8 mouse cellular contexts compared by ENCODE assay signal in the genomic region with DNA sequence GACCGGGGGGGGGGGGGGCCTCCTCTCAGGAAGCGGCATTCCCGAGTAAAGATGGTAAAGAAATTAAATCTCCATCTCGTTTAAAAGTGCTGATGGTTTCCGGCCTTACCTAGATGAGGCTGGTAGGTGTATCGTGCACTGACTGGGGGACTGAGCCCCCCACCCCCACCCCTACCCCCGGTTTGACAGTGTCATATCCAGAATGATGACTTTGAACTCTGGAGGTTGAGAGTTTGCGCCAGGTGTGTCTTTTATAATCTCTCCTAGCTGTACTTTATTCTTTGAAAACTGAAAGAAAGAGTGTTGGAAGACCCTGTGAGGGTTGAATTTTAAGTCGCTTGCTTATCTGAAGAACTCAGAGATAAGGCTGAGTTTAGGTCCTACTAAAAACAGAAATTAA. TPM values are rescaled to one million over a fixed set of nuclear protein-coding genes. Genes with fewer than 3 reads are reported as not detected.
DNase-seq lines count a peak whose midpoint lies in the region; ATAC-seq and TF ChIP-seq lines count a peak whose summit lies in the region.

No protein-coding gene starts in this region.

- DNase-seq in kidney, postnatal 0 days (ENCODE audit: low spot score): no peak
- DNase-seq in kidney, adult 9 months: no peak
- no peak for DNase-seq in urinary bladder, postnatal 14 days (ENCODE audit: low spot score)
- no peak for DNase-seq in embryo, embryonic 10 days (ENCODE audit: low spot score)

- peak overlapping the region; percentile 70 for H3K9ac ChIP-seq in kidney, postnatal 0 days (ENCODE audit: low read depth, low read length)
- H3K9ac ChIP-seq in hindbrain, embryonic 15.5 days: peak overlapping the region; percentile 69
- peak overlapping the region; percentile 79 for H3K9ac ChIP-seq in midbrain, embryonic 16.5 days (ENCODE audit: low read depth, low read length)

- ATAC-seq in kidney, postnatal 0 days (replicated peaks; ENCODE audit: low FRiP score, low read depth): peak; percentile 54
- no peak for ATAC-seq in hindbrain, embryonic 15.5 days (ENCODE audit: low FRiP score, low read depth)
- peak; percentile 79 for ATAC-seq in midbrain, embryonic 16.5 days
- no peak for ATAC-seq in monocyte, adult 5-6 weeks (replicated peaks; ENCODE audit: insufficient number of reproducible peaks, low FRiP score, low TSS enrichment, poor library complexity, severe bottlenecking)

- H3K4me2 ChIP-seq in kidney, postnatal 0 days (ENCODE audit: low read length): peak overlapping the region; percentile 73
- H3K4me2 ChIP-seq in hindbrain, embryonic 15.5 days: peak overlapping the region; percentile 60
- peak overlapping the region; percentile 68 for H3K4me2 ChIP-seq in midbrain, embryonic 16.5 days (ENCODE audit: low read length)

- no peak for TF ChIP-seq CTCF in kidney, postnatal 0 days (IDR thresholded peaks at IDR 0.05; ENCODE audit: low read depth)

- 0 out of 2 replicates have a peak, but pooled peaks cover 11% of the 10 kb centered on the region for H3K36me3 ChIP-seq in kidney, postnatal 0 days (ENCODE audit: insufficient read depth, low read length)
- peaks cover 13% of the 10 kb centered on the region for H3K36me3 ChIP-seq in hindbrain, embryonic 15.5 days
- no peaks in the 10 kb centered on the region for H3K36me3 ChIP-seq in midbrain, embryonic 16.5 days (ENCODE audit: control insufficient read depth, insufficient read depth, low read length)

- no peaks in the 10 kb centered on the region; the same call in 1 of the 2 replicates for H3K4me1 ChIP-seq in kidney, postnatal 0 days (replicated peaks; ENCODE audit: insufficient read depth, low read length)
- peaks cover 4% of the 10 kb centered on the region for H3K4me1 ChIP-seq in brown adipose tissue, adult 24 weeks (ENCODE audit: control insufficient read depth, insufficient read depth, insufficient read length, low read length)
- peaks cover 15% of the 10 kb centered on the region for H3K4me1 ChIP-seq in hindbrain, embryonic 15.5 days (replicated peaks)
- H3K4me1 ChIP-seq in midbrain, embryonic 16.5 days (ENCODE audit: control insufficient read depth, insufficient read depth, low read length): peaks cover 11% of the 10 kb centered on the region; the same call in 1 of the 2 replicates

- H3K27ac ChIP-seq in kidney, postnatal 0 days: peak overlapping the region; percentile 70; the same call in 1 of the 2 replicates
- H3K27ac ChIP-seq in brown adipose tissue, adult 24 weeks (replicated peaks; ENCODE audit: low read depth, low read length): no peak overlapping the region
- peak overlapping the region; percentile 64; the same call in 1 of the 2 replicates for H3K27ac ChIP-seq in hindbrain, embryonic 15.5 days (replicated peaks)
- peak overlapping the region; percentile 62; the same call in 1 of the 2 replicates for H3K27ac ChIP-seq in midbrain, embryonic 16.5 days (ENCODE audit: low read length)

- H3K27me3 ChIP-seq in kidney, postnatal 0 days (ENCODE audit: insufficient read depth, low read length): no peaks in the 10 kb centered on the region
- no peaks in the 10 kb centered on the region for H3K27me3 ChIP-seq in hindbrain, embryonic 15.5 days
- H3K27me3 ChIP-seq in midbrain, embryonic 16.5 days (ENCODE audit: control insufficient read depth, insufficient read depth, low read depth, low read length): no peaks in the 10 kb centered on the region

- no peaks in the 10 kb centered on the region for H3K9me3 ChIP-seq in kidney, postnatal 0 days (replicated peaks; ENCODE audit: low read length)
- no peaks in the 10 kb centered on the region for H3K9me3 ChIP-seq in hindbrain, embryonic 15.5 days
- no peaks in the 10 kb centered on the region for H3K9me3 ChIP-seq in midbrain, embryonic 16.5 days (replicated peaks; ENCODE audit: control insufficient read depth, low read length, poor library complexity, severe bottlenecking)

- H3K4me3 ChIP-seq in kidney, postnatal 0 days (replicated peaks; ENCODE audit: low read depth, low read length): peak overlapping the region; percentile 62
- peak overlapping the region; percentile 86 for H3K4me3 ChIP-seq in brown adipose tissue, adult 24 weeks (ENCODE audit: insufficient read depth, low read depth, low read length)
- H3K4me3 ChIP-seq in hindbrain, embryonic 15.5 days: peak overlapping the region; percentile 77
- peak overlapping the region; percentile 72 for H3K4me3 ChIP-seq in midbrain, embryonic 16.5 days (ENCODE audit: low read depth, low read length)

- 8% methylated on average over 9 of the region's 9 CpGs for WGBS in kidney, postnatal 0 days
- 16% methylated on average over 9 of the region's 9 CpGs for WGBS in hindbrain, embryonic 15.5 days
- 8% methylated on average over 9 of the region's 9 CpGs for WGBS in midbrain, embryonic 16.5 days

RNA-seq across cellular contexts. Expression of gene Blvra, which starts 0.4 kb away (rescaled TPM):
- polyA plus RNA-seq in kidney, postnatal 0 days (2015; fragmentation: Nextera tagmentation; extraction: Ambion mirVana): 76.4 and 83.5 TPM in 2 replicates
- 68.1 and 106 TPM in 2 replicates for polyA plus RNA-seq in brown adipose tissue, adult 24 weeks (2012; ENCODE audit: insufficient read depth, insufficient read length, missing spikeins)
- 29.3 and 33.0 TPM in 2 replicates for polyA plus RNA-seq in hindbrain, embryonic 15.5 days (2015; fragmentation: Nextera tagmentation; extraction: Ambion mirVana)
- polyA plus RNA-seq in midbrain, embryonic 16.5 days (2015; fragmentation: Nextera tagmentation; extraction: Ambion mirVana): 29.7 and 30.1 TPM in 2 replicates
- total RNA-seq in monocyte, adult 5-6 weeks (2017): 37.5 to 57.1 TPM (median 46.3 TPM) in 3 replicates

Comparison
In these comparisons a context has a peak if more than half of its experiments do, and no peak if none do; other contexts are left out.
1. ATAC-seq: peak in kidney, postnatal 0 days (single experiment) and midbrain, embryonic 16.5 days (single experiment); none in hindbrain, embryonic 15.5 days (single experiment) and monocyte, adult 5-6 weeks (single experiment).
2. Peak in every context shown above with its lines, with median percentiles within 50 percentile points of each other: H3K4me2 ChIP-seq, H3K4me3 ChIP-seq and H3K9ac ChIP-seq.